Mouse (Mus musculus) embryonic facial prominence, embryonic 15.5 days (tissue): ENCODE results near the gene Fbp2. TPM values are rescaled to one million over a fixed set of nuclear protein-coding genes. Genes with fewer than 3 reads are reported as not detected.

Experiments used
- ATAC-seq: fragments of 200-750 bp; cut with Nextera tagmentation; 2 replicates; pipeline ENCODE4 v1.8.0; 2017; ENCODE audit warnings: low read depth, moderate TSS enrichment; ENCODE audit not compliant: insufficient number of reproducible peaks, low FRiP score, low TSS enrichment
- H3K27ac ChIP-seq: fragments of 300-500 bp; sonication (generic); replicated peaks from 2 replicates; pipeline ENCODE4 v1.5.1; 2015; ENCODE audit warnings: mild to moderate bottlenecking, inconsistent platforms
- H3K27me3 ChIP-seq: fragments of 300-500 bp; sonication (generic); 2 replicates; pipeline ENCODE4 v1.6.1; 2015; ENCODE audit warnings: inconsistent platforms
- H3K36me3 ChIP-seq: fragments of 300-500 bp; sonication (generic); 2 replicates; pipeline ENCODE4 v1.6.1; 2015; ENCODE audit warnings: mild to moderate bottlenecking, inconsistent platforms
- H3K4me1 ChIP-seq: fragments of 300-500 bp; sonication (generic); 2 replicates; pipeline ENCODE4 v1.6.1; 2015; ENCODE audit warnings: inconsistent platforms
- H3K4me2 ChIP-seq: fragments of 300-500 bp; sonication (generic); replicated peaks from 2 replicates; pipeline ENCODE4 v1.6.1; 2015; ENCODE audit warnings: mild to moderate bottlenecking, inconsistent platforms
- H3K4me3 ChIP-seq: fragments of 300-500 bp; sonication (generic); replicated peaks from 2 replicates; pipeline ENCODE4 v1.5.1; 2015; ENCODE audit warnings: mild to moderate bottlenecking, inconsistent platforms
- H3K9ac ChIP-seq: fragments of 300-500 bp; sonication (generic); 2 replicates; pipeline ENCODE4 v1.6.1; 2015; ENCODE audit warnings: inconsistent platforms
- H3K9me3 ChIP-seq: fragments of 300-500 bp; sonication (generic); replicated peaks from 2 replicates; pipeline ENCODE4 v1.6.1; 2016; ENCODE audit warnings: inconsistent platforms
- WGBS: fragments of 180-500 bp; shearing (Covaris S2); methylation state at CpG from one replicate; pipeline ENCODE4 v1.1.7; 2015; 5-methylcytosine and 5-hydroxymethylcytosine counted together
- polyA plus RNA-seq: library from polyadenylated mRNA; unstranded; fragments of >200 nt; fragmentation: Nextera tagmentation; extraction: Ambion mirVana; gene quantifications from 2 replicates; pipeline ENCODE4 v1.2.1, GENCODE M21; 2015

Fbp2 gene
- polyA plus RNA-seq, 1 experiment from 2014 or later: 2.6 TPM

GRCm38 (mm10) chr13:62882856-62883255 lies 24.6 kb upstream of the Fbp2 start:
- no peak for ATAC-seq
- no peak overlapping the region for H3K4me2 ChIP-seq
- peaks cover 18% of the 10 kb centered on the region for H3K27me3 ChIP-seq
- no peaks in the 10 kb centered on the region for H3K36me3 ChIP-seq
- no peak overlapping the region for H3K9ac ChIP-seq
- 76% methylated on average over 5 of the region's 5 CpGs for WGBS
- no peak overlapping the region for H3K4me3 ChIP-seq
- no peak overlapping the region for H3K27ac ChIP-seq
- peaks cover 15% of the 10 kb centered on the region for H3K4me1 ChIP-seq
- H3K9me3 ChIP-seq: no peaks in the 10 kb centered on the region

- H3K4me2 ChIP-seq: no peak overlapping the region
- no peak overlapping the region for H3K4me3 ChIP-seq
- no peak for ATAC-seq
- no peak overlapping the region for H3K27ac ChIP-seq
- H3K4me1 ChIP-seq: peaks cover 11% of the 10 kb centered on the region; the same call in 1 of the 2 replicates
- no peaks in the 10 kb centered on the region for H3K9me3 ChIP-seq
- 80% methylated on average over 9 of the region's 9 CpGs for WGBS
- H3K36me3 ChIP-seq: no peaks in the 10 kb centered on the region
- H3K9ac ChIP-seq: no peak overlapping the region
- H3K27me3 ChIP-seq: 0 out of 2 replicates have a peak, but pooled peaks cover 2% of the 10 kb centered on the region
Measured at GRCm38 (mm10) chr13:62881336-62881735, 23.1 kb upstream of the Fbp2 start.

- WGBS: 54% methylated on average over 8 of the region's 8 CpGs
- Histone ChIP-seq H3K4me2 (no peak overlapping the region), H3K4me3 (no peak overlapping the region), H3K4me1 (peaks cover 11% of the 10 kb centered on the region; the same call in 1 of the 2 replicates), H3K9ac (no peak overlapping the region), H3K9me3 (no peaks in the 10 kb centered on the region), H3K27me3 (no peaks in the 10 kb centered on the region), H3K36me3 (no peaks in the 10 kb centered on the region), H3K27ac (no peak overlapping the region; the same call in 1 of the 2 replicates)
- ATAC-seq: no peak
Measured at GRCm38 (mm10) chr13:62879831-62880615, 21.8 kb upstream of the Fbp2 start.

- H3K27me3 ChIP-seq: no peaks in the 10 kb centered on the region
- H3K36me3 ChIP-seq: no peaks in the 10 kb centered on the region
- no peaks in the 10 kb centered on the region for H3K9me3 ChIP-seq
- H3K4me3 ChIP-seq: no peak overlapping the region
- H3K27ac ChIP-seq: no peak overlapping the region
- no peak overlapping the region for H3K4me2 ChIP-seq
- WGBS: 52% methylated on average over 6 of the region's 6 CpGs
- H3K9ac ChIP-seq: no peak overlapping the region
- H3K4me1 ChIP-seq: peaks cover 9% of the 10 kb centered on the region; the same call in 1 of the 2 replicates
- ATAC-seq: no peak
Measured at GRCm38 (mm10) chr13:62879411-62879810, 21.2 kb upstream of the Fbp2 start.

- Histone ChIP-seq H3K36me3 (no peaks in the 10 kb centered on the region), H3K9ac (no peak overlapping the region), H3K4me1 (no peaks in the 10 kb centered on the region; the same call in 1 of the 2 replicates), H3K27me3 (no peaks in the 10 kb centered on the region), H3K9me3 (no peaks in the 10 kb centered on the region), H3K27ac (no peak overlapping the region), H3K4me3 (no peak overlapping the region), H3K4me2 (no peak overlapping the region)
- no peak for ATAC-seq
- 8% methylated on average over 5 of the region's 5 CpGs for WGBS
Measured at GRCm38 (mm10) chr13:62877247-62877646, 19.0 kb upstream of the Fbp2 start.

- Histone ChIP-seq H3K27me3 (no peaks in the 10 kb centered on the region), H3K9me3 (no peaks in the 10 kb centered on the region), H3K36me3 (no peaks in the 10 kb centered on the region), H3K4me3 (no peak overlapping the region), H3K4me2 (no peak overlapping the region), H3K9ac (no peak overlapping the region; the same call in 1 of the 2 replicates), H3K27ac (no peak overlapping the region), H3K4me1 (no peaks in the 10 kb centered on the region; the same call in 1 of the 2 replicates)
- WGBS: 69% methylated on average over 1 of the region's 1 CpGs
- ATAC-seq: no peak
Measured at GRCm38 (mm10) chr13:62876111-62876510, 17.9 kb upstream of the Fbp2 start.

GRCm38 (mm10) chr13:62872252-62872651 lies 14.0 kb upstream of the Fbp2 start:
- Histone ChIP-seq H3K4me1 (no peaks in the 10 kb centered on the region), H3K4me3 (no peak overlapping the region), H3K27me3 (no peaks in the 10 kb centered on the region), H3K27ac (peak overlapping the region; percentile 44; the same call in 1 of the 2 replicates), H3K9me3 (no peaks in the 10 kb centered on the region), H3K36me3 (no peaks in the 10 kb centered on the region), H3K9ac (no peak overlapping the region), H3K4me2 (no peak overlapping the region)
- WGBS: 53% methylated on average over 3 of the region's 3 CpGs
- no peak for ATAC-seq

- peaks cover 12% of the 10 kb centered on the region for H3K4me1 ChIP-seq
Measured at GRCm38 (mm10) chr13:62870605-62871004, 12.4 kb upstream of the Fbp2 start.

GRCm38 (mm10) chr13:62866817-62867216 lies 8.6 kb upstream of the Fbp2 start:
- no peaks in the 10 kb centered on the region for H3K36me3 ChIP-seq
- peaks cover 30% of the 10 kb centered on the region for H3K4me1 ChIP-seq
- no peaks in the 10 kb centered on the region for H3K27me3 ChIP-seq
- no peaks in the 10 kb centered on the region for H3K9me3 ChIP-seq
- H3K9ac ChIP-seq: no peak overlapping the region
- 39% methylated on average over 4 of the region's 4 CpGs for whole genome bisulfite sequencing
- H3K4me3 ChIP-seq: no peak overlapping the region
- no peak for ATAC-seq
- no peak overlapping the region for H3K4me2 ChIP-seq
- peak overlapping the region; percentile 81 for H3K27ac ChIP-seq

More at GRCm38 (mm10) chr13:62870605-62871004, 12.4 kb upstream of the Fbp2 start:
- H3K9ac ChIP-seq: no peak overlapping the region
- no peak for ATAC-seq
- WGBS: 81% methylated on average over 2 of the region's 2 CpGs
- H3K9me3 ChIP-seq: no peaks in the 10 kb centered on the region
- H3K36me3 ChIP-seq: no peaks in the 10 kb centered on the region
- no peak overlapping the region for H3K4me2 ChIP-seq
- no peak overlapping the region for H3K27ac ChIP-seq
- no peak overlapping the region for H3K4me3 ChIP-seq
- no peaks in the 10 kb centered on the region for H3K27me3 ChIP-seq

- peak overlapping the region; percentile 81 for H3K27ac ChIP-seq
- peaks cover 30% of the 10 kb centered on the region for H3K4me1 ChIP-seq
- H3K4me2 ChIP-seq: peak overlapping the region; percentile 25
- no peak overlapping the region for H3K4me3 ChIP-seq
- WGBS: 35% methylated on average over 11 of the region's 11 CpGs
- H3K9me3 ChIP-seq: no peaks in the 10 kb centered on the region
- H3K36me3 ChIP-seq: no peaks in the 10 kb centered on the region
- no peak overlapping the region for H3K9ac ChIP-seq
- ATAC-seq: peak; percentile 78
- H3K27me3 ChIP-seq: no peaks in the 10 kb centered on the region
Measured at GRCm38 (mm10) chr13:62865651-62866315, 7.6 kb upstream of the Fbp2 start.

GRCm38 (mm10) chr13:62863771-62864170 lies 5.5 kb upstream of the Fbp2 start:
- Histone ChIP-seq H3K4me1 (peaks cover 30% of the 10 kb centered on the region), H3K9ac (no peak overlapping the region), H3K4me2 (no peak overlapping the region), H3K36me3 (no peaks in the 10 kb centered on the region), H3K9me3 (no peaks in the 10 kb centered on the region), H3K4me3 (no peak overlapping the region), H3K27ac (no peak overlapping the region), H3K27me3 (no peaks in the 10 kb centered on the region)
- ATAC-seq: no peak
- WGBS: 69% methylated on average over 6 of the region's 6 CpGs
